Mouse (Mus musculus) ES-E14 (cell line): ENCODE results near the gene Tmtc4.

Source experiments
- HCFC1 ChIP-seq: IDR thresholded peaks from 2 replicates; pipeline ENCODE4 v1.6.1; 2012; ENCODE audit warnings: low read length, inconsistent platforms, borderline replicate concordance; ENCODE audit not compliant: insufficient read depth
- MAFK ChIP-seq: IDR thresholded peaks from 2 replicates; pipeline ENCODE4 v1.6.1; 2014; ENCODE audit warnings: mild to moderate bottlenecking, low read depth, low read length, inconsistent platforms; ENCODE audit not compliant: insufficient read depth
- ZC3H11A ChIP-seq: IDR thresholded peaks from 2 replicates; pipeline ENCODE4 v1.6.1; 2012; ENCODE audit warnings: low read depth, mild to moderate bottlenecking, inconsistent platforms, low read length, borderline replicate concordance
- ZNF384 ChIP-seq: IDR thresholded peaks from 2 replicates; pipeline ENCODE4 v1.6.1; 2012; ENCODE audit warnings: low read depth, low read length, inconsistent platforms

- TF ChIP-seq ZNF384, result no peak
- no peak for TF ChIP-seq ZC3H11A
- TF ChIP-seq HCFC1, result 0 out of 2 replicates have a peak, but pooled peaks have one; percentile 9
- TF ChIP-seq MAFK, result no peak
Measured at GRCm38 (mm10) chr14:122982571-122983225, 1.1 kb downstream of the Tmtc4 start.
